Mouse (Mus musculus) sigmoid colon, adult 10 weeks (tissue): ENCODE data around the gene Ppp1r14d. TPM values are rescaled to one million over a fixed set of nuclear protein-coding genes. Genes with fewer than 3 reads are reported as not detected.

ENCODE experiments used
- polyA plus RNA-seq: library from polyadenylated mRNA; stranded (reverse); fragments of 350-450 nt; fragmentation: Illumina TruSeq; extraction: RNeasy Lipid Tissue Mini Kit (QIAGEN cat#74804); gene quantifications from one replicate; pipeline ENCODE4 v1.2.3, GENCODE M21; 2014; ENCODE audit warnings: low read depth, low replicate concordance

The Ppp1r14d gene
- polyA plus RNA-seq = 62.5 TPM

DNA sequence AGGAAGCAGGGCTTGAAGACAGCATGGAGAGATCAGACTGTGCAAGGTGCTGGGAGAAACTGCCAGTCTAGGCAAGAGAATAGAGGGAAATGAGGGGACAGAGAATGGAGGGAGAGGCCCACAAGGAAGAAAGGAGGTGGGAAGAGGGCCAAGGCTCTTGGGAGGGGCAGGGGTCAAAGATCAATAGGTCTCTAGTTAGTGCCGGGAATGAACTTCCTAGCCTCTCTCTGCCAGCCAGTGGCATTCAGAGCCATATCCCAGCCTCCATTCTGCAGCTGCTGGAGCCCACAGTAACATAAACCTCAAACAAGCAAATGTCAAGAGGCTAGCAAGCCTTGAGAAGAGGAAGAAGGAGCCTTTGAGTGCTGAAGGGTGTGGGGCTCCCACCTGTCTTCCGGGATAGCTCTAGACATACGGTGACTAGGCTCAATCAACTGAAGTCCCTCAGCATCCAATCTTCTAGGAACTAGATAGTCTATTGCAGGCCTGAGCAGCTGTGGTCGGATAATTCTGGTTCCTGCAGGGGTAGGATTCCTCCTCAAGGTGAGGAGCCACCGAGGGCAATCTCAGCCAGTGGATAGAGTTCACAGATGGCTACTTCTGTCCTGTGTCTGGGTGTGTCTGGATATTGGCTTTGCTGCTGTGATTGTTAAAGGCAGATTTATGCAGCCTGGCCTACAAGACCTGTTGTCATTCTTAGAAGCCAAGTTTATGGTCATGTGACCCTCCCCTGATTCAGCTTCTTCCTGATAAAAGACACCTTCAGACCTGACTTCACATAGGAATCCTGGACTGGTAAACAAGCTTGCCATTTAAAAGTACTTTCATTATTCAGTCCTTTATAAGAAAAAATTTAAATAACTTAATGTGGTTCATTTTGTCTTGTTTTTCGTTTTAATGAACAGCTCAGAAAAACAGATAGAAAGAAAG, at the start of gene Ppp1r14d:
Ppp1r14d (minus strand) TSS at position 132 of the 930 bp plus-strand sequence.

DNA sequence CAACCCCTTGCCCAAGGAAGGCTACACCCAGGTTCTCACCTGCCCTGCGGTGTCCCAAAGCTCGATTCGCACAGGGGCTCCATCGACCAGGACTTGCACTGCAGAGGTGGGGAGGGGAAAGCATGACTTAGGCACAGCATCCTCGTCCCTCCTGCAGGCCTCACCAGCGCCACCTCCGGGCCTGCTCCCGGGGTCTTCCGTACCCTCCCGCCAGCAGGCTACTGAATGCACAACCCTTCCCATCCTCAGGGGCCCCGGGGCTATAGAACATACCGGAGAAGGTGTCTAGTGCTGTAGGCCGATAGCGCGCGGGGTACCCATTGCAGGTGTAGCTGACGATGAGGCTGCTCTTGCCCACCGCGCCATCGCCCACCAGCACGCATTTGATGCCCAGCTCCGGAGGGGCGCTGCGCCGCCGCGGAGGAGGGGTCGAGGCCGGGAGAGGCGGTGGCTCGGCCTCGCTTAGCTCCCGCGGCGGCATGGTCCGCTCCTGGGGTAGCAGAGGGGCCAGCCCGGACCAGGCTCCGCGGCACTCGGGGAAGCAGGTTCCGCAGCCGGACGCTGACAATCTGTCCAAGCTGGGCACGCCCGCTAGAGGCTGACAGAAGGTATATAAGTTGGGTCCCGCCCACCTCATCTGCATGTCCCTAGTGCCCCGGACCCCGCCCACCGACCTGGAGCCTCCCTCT, 41.1 kb upstream of the Ppp1r14d start, which contains the start of gene Rhov:
Rhov (minus strand) TSS at position 630 of the 689 bp plus-strand sequence.

DNA sequence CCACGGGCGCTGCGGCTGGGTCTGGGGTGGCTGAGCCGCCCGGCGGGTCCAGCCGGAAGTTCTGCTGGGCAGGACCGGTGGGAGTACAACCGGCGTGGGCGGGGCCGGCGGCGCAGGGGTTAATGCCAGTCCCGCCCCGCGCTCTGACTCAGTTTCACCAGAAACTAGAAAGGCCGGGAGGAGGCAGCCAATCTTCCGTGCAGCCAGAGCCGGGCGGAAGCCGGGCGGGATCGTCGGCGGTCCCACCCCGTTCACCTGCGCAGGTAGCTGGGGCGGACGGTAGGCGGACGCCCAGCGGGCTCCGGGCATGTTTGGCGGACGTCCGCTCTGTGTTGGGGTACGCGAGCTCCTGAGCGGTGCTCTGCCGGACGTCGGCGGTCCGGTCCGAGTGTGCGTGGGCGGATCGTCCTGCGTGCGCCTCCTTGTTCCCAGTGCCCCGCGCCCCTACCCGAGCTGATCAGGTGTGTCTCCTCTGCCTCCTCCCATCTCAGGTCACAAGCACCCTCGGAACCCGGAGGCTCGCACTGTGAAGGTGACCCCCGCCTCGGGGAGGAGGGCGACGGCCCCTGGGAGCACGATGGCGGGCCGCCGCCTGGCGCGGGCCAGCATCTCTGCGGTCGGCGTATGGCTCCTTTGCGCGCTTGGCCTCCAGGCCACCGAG, 7.6 kb upstream of the Ppp1r14d start, which contains the start of gene Spint1:
Spint1 (plus strand) TSS at position 153 of the 661 bp plus-strand sequence.

DNA sequence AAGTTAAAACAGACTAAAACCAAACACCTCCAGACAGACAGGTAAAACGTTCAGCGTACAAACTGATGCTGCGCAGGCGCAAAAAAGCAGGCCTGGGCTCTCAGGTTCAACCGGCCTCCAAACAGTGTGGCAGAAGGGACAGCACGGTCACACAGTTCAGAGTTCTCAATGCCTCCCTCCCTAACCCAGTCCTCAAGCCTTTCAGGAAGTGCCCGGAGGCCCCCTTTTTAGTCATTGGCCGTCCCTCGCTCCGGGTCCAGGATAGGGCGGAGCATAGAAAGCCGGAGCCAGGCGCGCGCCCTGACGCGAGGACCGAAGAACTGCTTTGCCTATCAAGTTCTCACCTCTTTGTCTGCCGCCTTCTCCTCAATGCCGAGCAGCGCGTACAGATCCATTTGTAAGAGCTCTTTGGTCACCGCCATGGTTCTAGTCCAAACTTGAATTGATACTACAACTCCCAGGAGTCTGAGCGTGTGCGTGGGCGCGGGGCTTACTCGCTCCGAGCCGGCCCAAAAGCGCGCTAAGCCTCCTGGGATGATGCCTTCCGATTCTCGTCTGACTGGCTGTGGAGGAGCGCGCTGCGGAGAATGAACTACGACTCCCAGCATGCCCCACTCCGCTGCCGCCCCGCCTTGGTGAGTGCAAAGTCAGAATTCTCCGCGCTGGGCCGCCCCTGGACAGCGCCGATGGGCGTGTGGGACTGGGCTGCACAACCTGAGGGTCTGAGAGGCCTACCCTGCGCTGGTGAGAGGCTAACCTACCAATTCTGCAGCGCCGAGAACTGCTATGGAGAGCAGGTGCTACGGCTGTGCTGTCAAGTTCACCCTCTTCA, 21.1 kb downstream of the Ppp1r14d start, which contains the start of the genes Zfyve19 and Dnajc17:
Zfyve19 (plus strand) TSS at position 274 of the 832 bp plus-strand sequence.
Dnajc17 (minus strand) TSS at position 452 of the 832 bp plus-strand sequence.

DNA sequence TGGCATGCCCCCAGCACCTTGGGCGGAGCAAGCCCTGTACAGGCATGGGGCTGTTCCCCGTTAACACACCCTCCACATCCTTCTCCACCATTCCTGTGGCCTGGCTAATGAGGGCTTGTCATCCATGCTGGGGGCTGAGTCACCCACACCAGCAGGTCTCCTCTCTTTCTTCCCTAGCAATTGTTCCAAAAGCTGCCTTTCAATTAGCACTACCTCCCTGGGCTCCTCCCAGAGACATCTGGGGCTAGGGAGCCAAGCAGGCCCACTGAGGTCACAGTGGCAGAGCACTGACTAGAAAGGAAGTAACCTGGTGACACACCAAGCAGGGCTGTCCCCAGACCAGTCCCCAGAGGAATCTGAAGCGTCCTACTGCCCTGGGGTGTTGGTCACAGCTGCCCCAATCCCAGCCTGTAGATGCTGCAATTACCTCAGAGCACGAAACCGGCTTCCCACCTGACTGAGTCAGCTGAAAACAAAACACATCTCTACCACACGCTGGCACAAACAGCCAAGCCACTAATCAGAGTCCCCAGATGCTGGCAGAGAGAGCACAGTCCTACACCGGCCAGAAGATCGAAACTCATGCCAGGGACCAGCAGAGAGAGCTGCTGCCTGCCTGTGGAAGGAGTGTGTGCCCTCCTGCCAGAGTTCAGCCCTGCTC, 55.6 kb downstream of the Ppp1r14d start, which contains the start of gene Gm14137:
Gm14137 (plus strand) TSS at position 519 of the 661 bp plus-strand sequence.

Other genes with a start within 250 kb of the Ppp1r14d start
- 36.6 TPM for gene Ccdc32, start 200.5 kb downstream of the Ppp1r14d start, polyA plus RNA-seq
- gene Rpusd2, start 195.1 kb downstream of the Ppp1r14d start, polyA plus RNA-seq = 4.1 TPM
- gene Knl1, start 182.8 kb downstream of the Ppp1r14d start, polyA plus RNA-seq = 9.7 TPM
- gene Rad51, start 117.1 kb downstream of the Ppp1r14d start, polyA plus RNA-seq = 8.2 TPM
- gene Rmdn3, start 72.9 kb downstream of the Ppp1r14d start, polyA plus RNA-seq = 47.9 TPM
- not detected for gene Gchfr, start 62.1 kb downstream of the Ppp1r14d start, polyA plus RNA-seq
- 1.6 TPM for gene Gm14137, start 55.4 kb downstream of the Ppp1r14d start, polyA plus RNA-seq
- 5.5 TPM for gene Zfyve19, start 21.3 kb downstream of the Ppp1r14d start, polyA plus RNA-seq
- 0.79 TPM for gene Dnajc17, start 21.1 kb downstream of the Ppp1r14d start, polyA plus RNA-seq
- 50.8 TPM for gene Spint1, start 7.5 kb upstream of the Ppp1r14d start, polyA plus RNA-seq
- not detected for gene Rhov, start 41.4 kb upstream of the Ppp1r14d start, polyA plus RNA-seq
- 0.22 TPM for gene Vps18, start 58.8 kb upstream of the Ppp1r14d start, polyA plus RNA-seq
- gene Dll4, start 95.9 kb upstream of the Ppp1r14d start, polyA plus RNA-seq = 0.76 TPM
- 0.54 TPM for gene Chac1, start 121.3 kb upstream of the Ppp1r14d start, polyA plus RNA-seq
- 26.8 TPM for gene Ino80, start 247.8 kb upstream of the Ppp1r14d start, polyA plus RNA-seq